Mouse (Mus musculus) c-Kit-positive CD71-positive TER-119-positive erythroid progenitor cells, embryonic 14.5 days (primary cell): ENCODE results near the gene B430218F22Rik.
"Not testable (repeated sequence)": the region's sequence is repeated elsewhere in the genome, so short reads cannot be mapped to it uniquely, and the experiment has no call there.

ENCODE experiments used
- DNase-seq: peaks from one replicate; pipeline ENCODE4 v3.0.0-alpha.2; 2013; ENCODE audit warnings: low spot score

The B430218F22Rik gene

DNA sequence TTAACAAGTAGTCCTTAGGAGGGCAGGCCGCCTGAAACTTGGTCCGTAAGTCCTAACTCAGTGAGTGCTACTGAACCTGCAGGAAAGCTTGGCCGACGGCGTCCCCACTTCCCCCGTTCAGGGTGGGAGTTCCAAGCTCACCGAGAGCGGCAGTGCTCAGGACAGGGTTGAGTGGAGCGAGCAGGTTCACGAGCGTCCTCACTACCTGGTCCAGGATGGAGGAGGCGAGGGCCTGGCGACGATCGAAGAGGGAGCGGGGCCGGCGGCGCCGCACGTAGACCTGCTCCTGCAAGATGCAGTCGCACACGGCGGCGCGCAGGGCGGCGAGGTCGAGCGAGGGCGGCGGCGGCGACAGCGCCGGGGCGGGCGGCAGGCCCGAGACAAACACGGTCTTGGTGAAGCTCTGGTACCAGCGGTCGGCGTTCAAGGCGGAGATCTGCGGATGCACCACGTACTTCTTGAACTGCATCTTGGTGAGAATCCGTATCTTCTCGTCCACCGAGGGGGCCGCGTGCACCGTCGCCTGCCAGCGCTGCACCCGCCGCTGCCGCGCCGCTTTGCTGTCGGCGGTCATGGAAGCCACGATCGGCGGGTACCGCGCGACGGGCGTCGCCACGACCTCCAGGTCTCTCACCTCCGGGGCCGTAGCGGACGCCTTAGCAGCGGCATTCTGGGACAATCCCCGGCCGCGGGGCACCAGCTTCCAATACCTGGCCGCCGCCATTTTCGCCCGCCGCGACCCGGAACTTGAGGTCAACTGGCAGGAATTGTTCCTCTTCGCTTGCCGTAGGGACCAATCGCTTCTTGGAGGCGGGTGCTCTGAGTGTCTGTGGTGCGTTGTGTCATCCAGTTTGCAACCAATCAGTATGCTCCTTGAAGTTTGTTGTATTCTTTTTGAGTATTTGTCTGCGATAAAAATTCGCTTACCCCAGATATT lies at the start of gene B430218F22Rik, which contains the start of gene Mrps30:
B430218F22Rik (plus strand) TSS at position 120 of the 937 bp plus-strand sequence.
Mrps30 (minus strand) TSS at position 742 of the 937 bp plus-strand sequence.
- DNase-seq = peak; percentile 91

DNA sequence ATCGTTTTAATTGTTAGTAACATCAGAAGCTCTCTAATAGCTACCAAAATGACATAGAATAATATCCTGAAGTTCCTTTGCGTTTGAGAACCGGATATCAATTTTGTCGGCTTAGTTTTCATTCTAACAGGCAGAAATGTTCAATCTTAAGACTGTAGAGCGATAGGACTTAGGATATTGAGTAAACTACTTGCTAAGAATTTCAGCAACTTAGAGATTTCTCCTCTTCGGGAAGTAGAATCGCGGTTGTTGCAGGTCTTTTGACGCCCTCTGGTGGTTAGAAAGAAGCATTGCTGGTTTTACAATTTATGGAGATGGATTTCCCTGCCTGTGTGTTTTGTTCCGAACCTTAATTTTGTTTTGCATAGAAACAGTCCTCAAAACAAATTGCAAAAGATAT lies 36.2 kb upstream of the B430218F22Rik start:
- peak; percentile 9 for DNase-seq

DNA sequence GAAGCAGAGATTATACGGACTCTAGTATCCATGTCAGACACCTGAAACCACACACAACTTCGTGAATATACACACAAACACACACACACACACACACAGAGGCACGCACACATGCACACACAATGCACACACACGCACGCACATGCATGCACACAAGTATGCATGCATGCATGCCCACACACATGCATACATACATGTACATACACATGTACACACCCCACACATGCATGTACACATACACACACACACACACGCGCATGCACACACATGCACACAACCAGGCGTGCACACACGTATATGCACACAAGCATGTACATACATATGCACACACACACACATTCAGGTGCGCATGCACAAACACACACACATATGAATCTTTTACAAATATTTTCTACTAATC lies 35.6 kb upstream of the B430218F22Rik start:
- DNase-seq = no peak

DNA sequence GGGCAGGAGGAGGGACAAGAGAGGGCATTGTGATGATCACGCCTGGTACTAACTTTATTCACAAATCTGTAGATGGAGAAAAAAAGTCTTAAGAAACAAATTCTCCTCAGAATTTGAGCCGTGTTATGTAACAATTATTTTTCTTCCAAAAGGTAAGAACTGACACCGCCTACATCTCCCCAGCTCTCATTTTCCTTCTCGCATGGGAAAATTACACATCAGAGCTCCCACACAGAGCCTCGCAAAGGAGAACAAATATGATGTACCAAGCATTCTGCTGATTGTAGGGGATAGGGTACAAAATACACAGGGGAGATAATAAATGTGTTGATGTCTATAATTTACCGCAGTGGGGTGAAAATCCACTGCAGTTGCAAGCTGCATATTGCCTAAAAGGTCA lies 23.1 kb upstream of the B430218F22Rik start:
- no peak for DNase-seq

DNA sequence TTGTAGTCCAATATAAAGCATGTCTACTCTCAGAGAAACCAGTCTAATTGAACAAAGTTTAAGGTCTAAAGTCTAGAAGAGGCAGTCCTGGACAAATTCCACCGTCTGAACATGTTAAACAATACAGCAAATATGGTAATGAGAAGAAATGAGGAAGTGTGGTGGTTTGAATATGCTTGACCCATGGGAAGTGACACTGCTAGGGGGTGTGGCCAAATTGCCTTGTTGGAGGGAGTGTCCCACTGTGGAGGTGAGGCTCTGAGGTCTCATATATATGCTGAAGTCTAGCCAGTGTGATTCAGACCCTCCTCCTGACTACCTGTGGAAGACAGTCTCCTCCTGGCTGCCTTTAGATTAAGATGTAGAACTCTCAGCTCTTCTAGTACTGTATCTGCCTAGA lies 20.7 kb upstream of the B430218F22Rik start:
- DNase-seq = no peak

DNA sequence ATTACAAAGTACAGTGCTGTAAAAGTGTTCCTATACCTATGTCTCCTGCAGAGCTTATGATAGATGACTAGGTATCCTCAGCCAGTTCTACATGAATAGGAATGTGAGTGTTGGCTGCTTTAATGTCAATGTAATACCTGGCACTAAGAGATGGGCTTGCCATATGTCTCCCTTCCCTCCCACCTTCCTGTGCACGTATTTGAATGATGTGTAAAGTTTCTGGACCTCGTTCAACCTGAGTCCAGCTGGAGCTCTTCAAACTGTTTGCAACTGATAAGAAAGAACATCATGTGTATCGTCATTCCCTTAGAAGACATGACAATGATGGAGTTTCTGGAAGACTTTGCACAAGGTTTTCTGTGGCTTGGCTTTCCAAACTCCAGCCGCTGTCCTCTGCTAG lies 13.6 kb upstream of the B430218F22Rik start:
- DNase-seq = no peak

DNA sequence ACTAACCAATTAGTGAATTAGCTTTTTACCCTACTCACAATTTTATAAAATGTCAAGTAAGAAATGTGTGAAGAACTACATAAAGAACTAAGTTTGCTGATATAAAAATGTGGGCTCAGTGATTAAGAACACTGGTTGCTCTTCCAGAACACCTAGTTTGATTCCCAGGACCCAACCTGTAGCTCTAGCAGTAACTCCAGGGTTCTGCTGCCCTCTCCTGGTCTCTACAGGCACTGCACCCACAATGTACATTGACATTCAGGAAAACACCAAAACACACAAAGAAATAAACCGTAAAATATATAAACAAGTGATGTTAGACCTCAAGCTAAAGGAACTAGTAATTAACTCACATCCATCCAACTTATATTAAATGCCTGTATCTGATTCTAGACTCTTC lies 7.3 kb upstream of the B430218F22Rik start:
- peak; percentile 56 for DNase-seq

DNA sequence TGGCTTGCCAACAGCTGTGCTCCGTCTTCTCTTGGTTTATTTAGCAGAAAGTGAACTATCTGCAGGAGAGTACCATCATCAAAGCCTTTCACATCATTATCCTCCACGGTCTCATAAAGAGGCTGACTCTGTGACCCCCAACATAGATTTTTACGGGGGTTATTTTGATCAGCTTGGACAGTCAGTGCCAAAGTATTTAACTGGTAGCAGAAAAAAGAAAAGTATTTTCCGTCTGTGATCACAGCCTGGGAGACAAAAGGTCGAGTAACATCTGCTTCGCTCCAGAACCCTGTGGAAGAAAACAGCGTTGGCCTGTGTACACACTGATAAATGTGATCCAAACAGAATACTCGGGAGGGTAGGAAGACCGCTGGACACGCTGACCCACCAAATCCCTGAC lies 6.0 kb upstream of the B430218F22Rik start:
- DNase-seq = no peak

DNA sequence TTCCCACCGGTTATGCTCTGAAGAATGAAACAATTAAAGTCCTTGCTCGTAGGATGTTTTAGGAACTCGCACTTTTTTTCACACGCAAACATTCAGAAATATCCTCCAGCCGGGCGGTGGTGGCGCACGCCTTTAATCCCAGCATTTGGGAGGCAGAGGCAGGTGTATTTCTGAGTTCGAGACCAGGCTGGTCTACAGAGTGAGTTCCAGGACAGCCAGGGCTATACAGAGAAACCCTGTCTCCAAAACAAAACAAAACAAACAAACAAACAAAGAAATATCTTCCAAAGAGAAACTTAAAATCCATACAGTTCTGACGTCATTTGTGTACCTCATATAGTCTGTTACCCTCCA lies 995 bp downstream of the B430218F22Rik start:
- DNase-seq = not testable (repeated sequence)

DNA sequence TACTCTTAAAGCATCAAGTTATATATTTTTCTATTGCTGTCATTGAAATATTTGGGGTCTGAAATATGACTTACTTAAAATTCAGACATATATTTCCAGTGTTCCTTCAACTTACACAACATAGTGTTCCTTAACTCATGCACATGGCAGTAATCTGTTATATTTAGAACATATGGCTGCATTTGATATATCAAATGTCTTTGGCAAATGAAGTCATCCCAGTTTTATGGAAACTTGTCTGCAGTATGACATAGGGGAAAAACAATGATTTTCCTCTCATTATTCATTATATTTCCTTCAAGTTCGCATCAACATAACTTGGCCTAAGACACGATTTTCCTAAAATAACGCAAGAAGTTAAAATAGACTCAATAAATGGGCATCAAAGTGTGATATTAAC lies 9.4 kb downstream of the B430218F22Rik start:
- no peak for DNase-seq

DNA sequence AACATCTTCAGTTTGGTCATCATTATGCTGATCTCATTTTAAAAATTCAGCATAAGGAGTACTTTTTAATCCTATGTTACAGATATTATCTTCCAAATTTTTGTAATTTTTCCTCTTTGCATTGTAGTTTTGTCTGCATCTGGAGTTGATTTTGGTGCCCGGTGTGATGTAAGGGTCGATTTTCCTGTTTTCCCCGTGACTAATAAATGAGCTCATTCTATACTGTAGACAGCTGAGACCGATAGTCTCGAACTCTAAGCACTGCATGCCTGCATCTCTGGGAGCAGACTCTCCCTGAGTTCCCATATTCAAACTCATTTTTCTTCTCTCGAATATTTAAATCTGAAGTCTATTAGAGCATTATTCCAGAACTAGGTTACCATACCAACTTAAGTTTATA lies 13.9 kb downstream of the B430218F22Rik start:
- DNase-seq = no peak

DNA sequence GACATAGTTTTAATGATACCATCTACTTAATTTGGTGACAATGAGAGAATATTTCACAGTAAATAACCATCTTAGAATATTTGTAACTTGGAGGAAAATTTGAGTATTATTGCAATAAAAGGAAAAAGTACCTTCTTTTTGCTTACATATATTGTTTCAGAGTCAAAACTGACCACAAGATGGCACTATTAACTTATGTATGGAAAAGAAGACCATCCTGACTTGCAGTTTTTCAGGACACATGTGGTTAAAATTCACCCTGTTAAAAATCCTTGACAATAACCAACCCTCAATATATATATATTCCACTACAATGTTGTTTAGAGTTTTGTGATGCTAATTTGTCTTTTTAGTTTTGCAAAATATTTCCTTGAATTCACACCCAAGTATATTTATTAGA lies 17.1 kb downstream of the B430218F22Rik start:
- DNase-seq = peak; percentile 39

DNA sequence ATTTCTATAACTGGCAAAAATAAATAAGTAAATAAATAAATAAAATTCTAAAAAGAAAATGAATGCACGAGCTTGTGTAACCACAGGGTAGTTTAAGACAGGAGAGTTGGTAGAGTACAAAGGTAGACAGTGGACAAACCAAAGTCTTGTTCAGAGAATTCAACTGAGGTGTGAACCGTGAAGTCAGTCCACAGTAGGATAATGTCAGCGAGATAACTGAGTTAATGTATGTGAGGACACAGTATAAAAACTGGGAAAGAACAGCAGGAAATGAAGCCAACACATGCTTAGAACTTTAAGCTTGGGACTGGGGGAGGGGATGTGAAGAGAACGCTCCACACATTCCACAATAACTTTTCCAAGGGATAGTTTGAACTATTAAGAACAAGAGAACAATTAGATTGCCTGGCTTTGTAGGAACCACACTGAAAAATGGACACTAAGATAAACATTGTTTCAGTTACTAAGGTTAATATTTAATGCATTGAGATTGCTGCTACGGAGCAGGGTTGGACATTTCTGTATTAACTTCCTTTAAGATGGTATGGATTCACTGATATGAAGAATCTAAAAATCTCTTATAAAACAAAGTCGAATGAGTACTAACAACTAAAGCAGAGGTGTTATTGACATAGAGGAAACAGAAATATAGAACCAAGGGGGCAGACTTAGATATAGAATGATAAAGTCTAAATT lies 25.0 kb downstream of the B430218F22Rik start:
- no peak for DNase-seq

DNA sequence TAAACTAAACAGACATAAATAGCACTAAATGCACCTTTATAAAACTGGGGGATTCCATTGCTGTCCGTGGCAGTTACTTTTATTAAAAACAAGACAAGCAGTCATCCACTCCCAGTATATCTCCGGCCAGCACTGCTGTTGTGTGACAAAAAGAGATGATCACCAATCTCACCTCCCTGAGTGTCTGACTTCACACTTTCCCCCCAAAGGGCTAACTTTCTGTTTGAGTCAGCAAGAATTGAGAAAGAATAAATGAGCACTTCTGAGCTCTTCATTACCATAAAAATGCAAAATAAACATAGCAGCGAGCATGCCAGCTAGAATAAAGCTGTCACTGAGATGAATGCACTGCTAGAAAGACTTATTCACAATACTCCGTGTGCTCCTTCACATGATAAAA lies 31.7 kb downstream of the B430218F22Rik start:
- DNase-seq = no peak

DNA sequence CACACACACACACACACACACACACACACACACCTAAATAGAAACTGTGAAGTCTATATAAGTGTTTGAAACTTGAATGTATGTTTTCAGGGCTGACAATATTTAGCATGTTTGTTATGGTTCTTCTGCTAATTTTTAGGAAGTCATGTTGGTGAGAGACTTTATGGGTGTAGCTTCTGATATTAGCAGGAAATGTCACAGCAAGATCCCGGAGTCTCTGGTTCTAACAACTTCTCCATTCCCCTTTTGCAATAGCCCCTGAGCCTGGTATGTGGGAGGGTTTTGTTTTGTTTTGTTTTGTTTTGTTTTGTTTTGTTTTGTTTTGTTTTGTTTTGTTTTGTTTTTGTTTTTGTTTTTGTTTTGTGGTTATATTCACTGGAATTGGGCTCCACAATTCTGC lies 34.0 kb downstream of the B430218F22Rik start:
- DNase-seq = no peak

DNA sequence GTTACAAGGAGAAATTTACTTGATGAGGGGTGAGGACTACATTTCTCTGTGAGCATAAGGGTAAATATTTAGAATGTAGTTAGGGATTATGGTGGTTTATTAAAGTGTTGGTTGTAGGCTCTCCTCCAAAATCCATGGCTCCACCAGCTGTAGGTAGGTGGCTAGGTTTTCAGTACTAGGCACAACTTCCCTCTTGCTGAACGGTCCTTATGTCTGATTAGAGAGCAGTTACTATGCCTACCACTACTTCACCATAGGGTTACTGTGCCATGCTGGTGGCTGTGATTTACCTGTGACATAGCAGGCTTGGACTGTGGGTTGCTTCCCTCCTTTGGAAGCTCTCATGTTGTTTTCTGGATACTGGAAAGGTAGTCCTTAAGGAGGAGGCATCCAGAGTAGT lies 34.4 kb downstream of the B430218F22Rik start:
- no peak for DNase-seq
